Comparison of ENCODE assay signal across 28 mouse cellular contexts in the genomic region with DNA sequence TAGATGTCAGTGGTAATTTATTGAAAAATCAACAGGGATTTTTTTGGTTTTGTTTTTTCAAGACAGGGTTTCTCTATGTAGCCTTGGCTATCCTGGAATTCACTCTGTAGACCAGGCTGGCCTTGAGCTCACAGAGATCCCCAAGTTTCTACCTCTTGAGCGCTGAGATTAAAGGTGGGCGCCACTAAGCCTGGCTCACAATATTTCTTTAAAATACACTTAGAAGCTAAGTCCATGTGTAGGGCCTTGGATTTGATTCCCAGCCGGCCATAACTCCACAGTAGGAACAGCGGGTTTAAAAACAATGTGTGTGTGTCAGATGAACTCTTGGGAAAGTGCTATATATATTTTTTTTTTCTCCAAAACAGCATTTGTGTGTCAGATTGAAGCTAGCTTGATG.
"Had no signal": no experiment of that assay in that cellular context is flagged by ENCODE, and none has a peak within 500 bp of the region (broad histone marks: within the 10 kb centered on the region; RNA-seq: fewer than 3 reads in every experiment).

No protein-coding gene starts in this region.

- H3K27me3 ChIP-seq: embryonic facial prominence, embryonic 12.5 days; embryonic facial prominence, embryonic 13.5 days; embryonic facial prominence, embryonic 15.5 days; forebrain, embryonic 12.5 days; forebrain, embryonic 13.5 days; forebrain, embryonic 15.5 days had no signal

- H3K9me3 ChIP-seq: embryonic facial prominence, embryonic 10.5 days; embryonic facial prominence, embryonic 12.5 days; embryonic facial prominence, embryonic 13.5 days; embryonic facial prominence, embryonic 15.5 days; forebrain, embryonic 10.5 days; forebrain, embryonic 12.5 days; forebrain, embryonic 13.5 days; forebrain, embryonic 15.5 days had no signal

- H3K4me2 ChIP-seq: embryonic facial prominence, embryonic 12.5 days; embryonic facial prominence, embryonic 13.5 days; embryonic facial prominence, embryonic 15.5 days; forebrain, embryonic 12.5 days; forebrain, embryonic 13.5 days; forebrain, embryonic 15.5 days had no signal

- DNase-seq: cerebellum, adult 2 months; cerebellum, adult 8-10 months; cerebellum, adult 9-10 months; cerebellum, adult 9-11 months; cerebellum, postnatal 10 days; cerebellum, postnatal 14 days; cerebellum, postnatal 25 days; cerebellum, postnatal 36 days; embryo, embryonic 11 days; forebrain, postnatal 0 days; gastrocnemius, adult 2 months; gastrocnemius, postnatal 10 days; gastrocnemius, postnatal 14 days; gastrocnemius, postnatal 25 days; gastrocnemius, postnatal 36 days; heart, adult 18-20 months; heart, adult 2 months had no signal

- ATAC-seq: forebrain, embryonic 13.5 days; forebrain, embryonic 14.5 days; forebrain, embryonic 15.5 days; forebrain, embryonic 16.5 days; forebrain, postnatal 0 days had no signal

- H3K27ac ChIP-seq: embryonic facial prominence, embryonic 10.5 days; embryonic facial prominence, embryonic 12.5 days; embryonic facial prominence, embryonic 13.5 days; embryonic facial prominence, embryonic 15.5 days; forebrain, embryonic 10.5 days; forebrain, embryonic 12.5 days; forebrain, embryonic 13.5 days; forebrain, embryonic 15.5 days; gastrocnemius, adult 2 months; heart, adult 2 months had no signal

- H3K9ac ChIP-seq: embryonic facial prominence, embryonic 12.5 days; embryonic facial prominence, embryonic 13.5 days; embryonic facial prominence, embryonic 15.5 days; forebrain, embryonic 12.5 days; forebrain, embryonic 13.5 days; forebrain, embryonic 15.5 days; forebrain, postnatal 0 days had no signal

- H3K4me3 ChIP-seq: embryonic facial prominence, embryonic 10.5 days; embryonic facial prominence, embryonic 12.5 days; embryonic facial prominence, embryonic 13.5 days; embryonic facial prominence, embryonic 15.5 days; erythroblast, embryonic 14.5 days; forebrain, embryonic 10.5 days; forebrain, embryonic 12.5 days; forebrain, embryonic 13.5 days; forebrain, embryonic 15.5 days; gastrocnemius, adult 2 months; heart, adult 2 months had no signal
